Mouse (Mus musculus) megakaryocyte-erythroid progenitor cell, adult 5 weeks (primary cell): ENCODE results near the gene Hist1h3b. TPM values are rescaled to one million over a fixed set of nuclear protein-coding genes. Genes with fewer than 3 reads are reported as not detected.

ENCODE experiments used
- polyA plus RNA-seq: library from polyadenylated mRNA; stranded (reverse); fragments of >175 nt; gene quantifications from 2 replicates; pipeline ENCODE4 v1.2.3, GENCODE M21; 2012

The Hist1h3b gene
- 9.2 and 14.4 TPM in 2 replicates for polyA plus RNA-seq

DNA sequence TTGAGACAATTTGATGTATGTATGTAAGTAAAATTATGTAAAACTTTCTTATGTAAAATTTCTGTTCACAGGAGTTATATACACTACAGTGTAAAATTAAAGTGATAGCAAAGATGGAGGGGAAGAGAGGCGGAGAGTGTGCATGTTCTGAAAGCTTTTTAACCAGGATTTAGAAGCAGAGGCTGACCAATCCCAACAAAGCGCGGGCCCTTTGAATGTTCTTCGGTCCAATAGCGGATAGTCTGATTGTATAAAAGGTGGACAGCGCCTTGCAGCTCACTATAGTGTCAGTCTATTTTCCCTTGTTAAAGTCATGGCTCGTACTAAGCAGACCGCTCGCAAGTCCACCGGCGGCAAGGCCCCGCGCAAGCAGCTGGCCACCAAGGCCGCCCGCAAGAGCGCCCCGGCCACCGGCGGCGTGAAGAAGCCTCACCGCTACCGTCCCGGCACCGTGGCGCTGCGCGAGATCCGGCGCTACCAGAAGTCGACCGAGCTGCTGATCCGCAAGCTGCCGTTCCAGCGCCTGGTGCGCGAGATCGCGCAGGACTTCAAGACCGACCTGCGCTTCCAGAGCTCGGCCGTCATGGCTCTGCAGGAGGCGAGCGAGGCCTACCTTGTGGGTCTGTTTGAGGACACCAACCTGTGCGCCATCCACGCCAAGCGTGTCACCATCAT, at the start of gene Hist1h3b:
Gene Hist1h3b (plus strand): TSS at position 201 of the 675 bp plus-strand sequence.

DNA sequence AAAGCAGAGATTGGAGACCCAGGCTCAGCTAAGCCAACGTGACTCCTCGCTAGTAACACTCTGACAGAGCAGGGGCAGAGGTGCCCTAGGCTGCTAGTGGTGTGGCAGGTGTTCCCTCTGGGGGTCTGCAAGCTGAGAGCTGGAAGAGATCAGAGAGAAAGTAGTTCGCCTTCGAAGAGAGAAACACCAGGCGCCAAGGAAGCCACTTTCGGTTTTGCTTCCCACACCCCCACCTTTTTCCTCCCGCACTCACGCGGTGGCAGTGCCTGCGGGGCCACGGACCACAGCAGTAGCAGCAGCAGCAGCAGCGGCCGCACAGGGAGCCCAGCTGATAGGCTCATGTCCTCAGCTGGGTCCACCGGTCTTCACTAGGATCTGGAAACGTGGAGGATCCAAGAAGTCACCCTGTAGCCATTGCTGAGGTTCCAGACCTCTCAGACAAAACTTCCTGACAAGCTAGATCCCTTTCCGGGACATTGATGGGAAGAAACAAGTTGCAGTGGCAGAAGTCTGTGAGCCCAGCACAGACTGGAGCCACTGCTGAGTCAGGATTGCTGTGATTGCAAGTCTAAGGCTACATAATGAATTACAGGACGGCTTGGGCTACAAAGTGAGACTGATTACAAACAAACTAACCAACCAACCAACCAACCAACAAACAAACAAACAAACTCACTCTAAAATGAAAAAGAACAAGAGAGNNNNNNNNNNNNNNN, 41.5 kb upstream of the Hist1h3b start, which contains the start of gene Hfe:
Gene Hfe (minus strand): TSS at position 481 of the 716 bp plus-strand sequence.

DNA sequence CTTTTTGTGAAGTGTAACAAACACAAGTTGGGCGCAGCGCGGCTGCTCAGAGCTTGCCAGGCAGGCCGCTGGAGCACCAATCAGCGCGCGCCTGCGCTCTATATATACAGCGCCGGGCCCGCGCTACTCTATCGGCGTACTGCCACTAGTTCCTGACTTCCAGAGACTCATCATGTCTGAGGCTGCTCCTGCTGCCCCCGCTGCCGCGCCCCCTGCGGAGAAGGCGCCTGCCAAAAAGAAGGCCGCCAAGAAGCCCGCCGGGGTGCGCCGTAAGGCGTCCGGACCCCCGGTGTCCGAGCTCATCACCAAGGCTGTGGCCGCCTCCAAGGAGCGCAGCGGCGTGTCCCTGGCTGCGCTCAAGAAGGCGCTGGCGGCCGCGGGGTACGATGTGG, 13.4 kb upstream of the Hist1h3b start, which contains the start of gene Hist1h1c:
Gene Hist1h1c (plus strand): TSS at position 132 of the 392 bp plus-strand sequence.

DNA sequence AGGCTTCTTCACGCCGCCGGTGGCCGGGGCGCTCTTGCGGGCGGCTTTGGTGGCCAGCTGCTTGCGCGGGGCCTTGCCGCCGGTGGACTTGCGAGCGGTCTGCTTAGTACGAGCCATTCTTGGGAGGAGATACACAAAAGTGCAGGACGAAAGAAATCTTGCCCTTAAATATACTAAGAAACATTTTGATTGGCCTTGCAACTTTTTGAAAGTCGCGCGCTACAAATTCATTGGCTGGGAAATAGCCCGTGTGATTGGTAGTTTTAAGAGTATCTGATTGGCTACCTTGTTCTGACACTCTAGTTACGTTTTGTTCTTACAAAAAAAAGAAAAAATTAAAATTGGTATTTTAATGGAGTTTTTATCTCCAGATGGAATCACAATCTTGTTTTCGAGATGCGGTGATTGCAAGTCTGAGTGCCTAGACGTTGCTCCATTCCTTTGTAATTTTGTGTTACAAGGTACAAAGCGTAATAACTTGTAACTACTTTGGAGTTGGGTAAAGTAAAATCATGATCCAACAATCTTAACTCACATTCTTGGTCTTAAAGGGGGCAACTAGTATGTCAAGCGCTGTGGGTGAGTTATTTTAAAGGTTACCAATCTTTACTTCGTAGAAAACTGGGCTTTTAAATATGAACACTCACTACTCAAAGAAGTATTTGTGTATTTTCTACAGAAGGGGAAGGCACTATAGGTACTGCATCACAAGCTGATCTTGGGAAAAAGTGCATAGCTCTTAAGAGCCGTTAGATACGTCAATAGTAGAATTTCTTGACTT, 6.5 kb upstream of the Hist1h3b start, which contains the start of gene Hist1h3c:
Gene Hist1h3c (minus strand): TSS at position 222 of the 781 bp plus-strand sequence.

DNA sequence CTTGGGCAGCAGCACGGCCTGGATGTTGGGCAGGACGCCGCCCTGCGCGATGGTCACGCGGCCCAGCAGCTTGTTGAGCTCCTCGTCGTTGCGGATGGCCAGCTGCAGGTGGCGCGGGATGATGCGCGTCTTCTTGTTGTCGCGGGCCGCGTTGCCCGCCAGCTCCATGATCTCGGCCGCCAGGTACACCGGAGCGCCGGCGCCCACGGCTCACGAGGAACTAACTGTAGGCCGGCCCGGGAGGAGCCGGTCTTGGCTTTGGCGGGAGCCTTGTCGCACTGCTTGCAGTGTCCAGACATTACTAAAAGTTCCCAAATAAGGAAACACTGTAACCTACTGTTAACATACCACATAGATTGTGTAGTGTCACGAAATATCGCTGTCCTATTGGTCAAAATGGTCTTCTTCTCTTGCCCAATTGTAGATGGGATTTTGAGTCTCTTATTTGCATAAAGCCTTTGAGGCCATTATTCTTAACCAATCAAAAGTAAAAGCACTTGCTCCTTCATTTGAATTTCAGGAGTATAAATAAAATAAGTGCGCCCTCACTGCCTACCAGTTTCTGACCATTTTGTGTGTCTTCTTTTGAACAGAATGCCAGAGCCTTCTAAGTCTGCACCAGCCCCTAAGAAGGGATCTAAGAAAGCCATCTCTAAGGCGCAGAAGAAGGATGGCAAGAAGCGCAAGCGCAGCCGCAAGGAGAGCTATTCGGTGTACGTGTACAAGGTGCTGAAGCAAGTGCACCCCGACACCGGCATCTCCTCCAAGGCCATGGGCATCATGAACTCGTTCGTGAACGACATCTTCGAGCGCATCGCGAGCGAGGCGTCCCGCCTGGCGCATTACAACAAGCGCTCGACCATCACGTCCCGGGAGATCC, 5.6 kb upstream of the Hist1h3b start, which contains the start of gene Hist1h2bb:
Gene Hist1h2bb (plus strand): TSS at position 534 of the 880 bp plus-strand sequence.

DNA sequence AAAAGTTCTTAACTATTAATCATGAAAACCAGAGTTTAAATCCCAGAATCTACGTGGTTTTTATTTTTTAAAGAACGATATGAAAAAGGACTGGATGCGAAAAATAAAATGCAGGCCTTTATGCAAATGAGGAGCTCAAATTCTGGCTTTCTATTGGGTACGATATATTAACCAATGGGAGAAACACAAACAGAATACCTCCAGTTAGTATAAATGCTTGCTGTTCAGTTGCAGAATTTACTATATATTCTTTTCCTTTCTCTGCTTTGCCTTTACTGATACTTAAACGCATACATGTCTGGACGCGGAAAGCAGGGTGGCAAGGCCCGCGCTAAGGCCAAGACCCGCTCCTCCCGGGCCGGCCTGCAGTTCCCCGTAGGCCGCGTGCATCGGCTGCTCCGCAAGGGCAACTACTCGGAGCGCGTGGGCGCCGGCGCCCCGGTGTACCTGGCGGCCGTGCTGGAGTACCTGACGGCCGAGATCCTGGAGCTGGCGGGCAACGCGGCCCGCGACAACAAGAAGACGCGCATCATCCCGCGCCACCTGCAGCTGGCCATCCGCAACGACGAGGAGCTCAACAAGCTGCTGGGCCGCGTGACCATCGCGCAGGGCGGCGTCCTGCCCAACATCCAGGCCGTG, 1.1 kb upstream of the Hist1h3b start, which contains the start of gene Hist1h2ab:
Gene Hist1h2ab (plus strand): TSS at position 288 of the 639 bp plus-strand sequence.

DNA sequence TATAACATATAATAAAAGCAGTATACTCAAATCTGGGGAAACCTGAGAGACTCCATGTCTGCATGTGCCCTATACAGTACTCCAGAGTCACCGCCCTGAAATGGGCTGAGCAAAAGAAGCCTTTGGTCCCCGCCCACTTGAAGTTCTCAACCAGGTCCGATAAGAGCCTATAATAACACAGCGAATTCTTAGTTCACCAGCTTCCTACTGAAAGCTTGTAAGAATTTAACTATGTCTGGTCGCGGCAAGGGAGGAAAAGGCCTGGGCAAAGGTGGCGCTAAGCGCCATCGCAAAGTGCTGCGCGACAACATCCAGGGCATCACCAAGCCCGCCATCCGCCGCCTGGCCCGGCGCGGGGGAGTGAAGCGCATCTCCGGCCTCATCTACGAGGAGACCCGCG, 4.7 kb downstream of the Hist1h3b start, which contains the start of gene Hist1h4b:
Gene Hist1h4b (plus strand): TSS at position 224 of the 400 bp plus-strand sequence.

DNA sequence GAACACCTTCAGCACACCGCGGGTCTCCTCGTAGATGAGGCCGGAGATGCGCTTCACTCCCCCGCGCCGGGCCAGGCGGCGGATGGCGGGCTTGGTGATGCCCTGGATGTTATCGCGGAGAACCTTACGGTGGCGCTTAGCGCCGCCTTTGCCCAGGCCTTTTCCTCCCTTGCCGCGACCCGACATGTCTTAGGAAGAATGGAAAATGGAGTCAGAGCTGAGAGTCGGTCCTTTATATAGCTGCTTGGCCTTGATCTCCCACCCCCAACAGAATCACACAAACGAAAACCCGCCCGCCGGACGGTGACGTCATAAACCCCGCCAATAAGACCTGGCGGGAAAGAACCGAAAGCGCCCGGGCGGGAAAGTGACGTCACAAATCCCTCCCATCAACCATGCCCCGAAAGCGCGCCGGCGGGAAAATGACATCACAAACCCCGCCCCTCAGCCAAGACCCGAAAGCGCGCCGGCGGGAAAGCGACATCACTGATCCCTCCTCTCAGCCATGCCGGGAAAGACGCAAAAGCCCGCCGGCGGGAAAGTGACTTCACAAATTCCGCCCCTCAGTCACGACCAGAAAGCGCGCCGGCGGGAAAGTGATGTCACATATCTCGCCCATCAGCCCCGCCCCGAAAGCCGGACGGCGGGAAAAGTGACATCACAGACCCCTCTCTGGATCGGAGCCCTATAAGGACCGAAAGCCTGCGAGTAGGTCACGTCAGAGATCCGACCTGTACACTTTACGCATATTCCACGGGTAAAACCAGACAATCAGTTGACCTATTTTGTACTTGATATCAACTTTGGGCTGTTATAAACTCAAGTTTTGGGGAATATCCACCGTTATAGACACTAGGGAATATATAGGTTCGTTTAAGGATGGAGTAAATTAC, 9.2 kb downstream of the Hist1h3b start, which contains the start of gene Hist1h4a:
Gene Hist1h4a (minus strand): TSS at position 259 of the 893 bp plus-strand sequence.

DNA sequence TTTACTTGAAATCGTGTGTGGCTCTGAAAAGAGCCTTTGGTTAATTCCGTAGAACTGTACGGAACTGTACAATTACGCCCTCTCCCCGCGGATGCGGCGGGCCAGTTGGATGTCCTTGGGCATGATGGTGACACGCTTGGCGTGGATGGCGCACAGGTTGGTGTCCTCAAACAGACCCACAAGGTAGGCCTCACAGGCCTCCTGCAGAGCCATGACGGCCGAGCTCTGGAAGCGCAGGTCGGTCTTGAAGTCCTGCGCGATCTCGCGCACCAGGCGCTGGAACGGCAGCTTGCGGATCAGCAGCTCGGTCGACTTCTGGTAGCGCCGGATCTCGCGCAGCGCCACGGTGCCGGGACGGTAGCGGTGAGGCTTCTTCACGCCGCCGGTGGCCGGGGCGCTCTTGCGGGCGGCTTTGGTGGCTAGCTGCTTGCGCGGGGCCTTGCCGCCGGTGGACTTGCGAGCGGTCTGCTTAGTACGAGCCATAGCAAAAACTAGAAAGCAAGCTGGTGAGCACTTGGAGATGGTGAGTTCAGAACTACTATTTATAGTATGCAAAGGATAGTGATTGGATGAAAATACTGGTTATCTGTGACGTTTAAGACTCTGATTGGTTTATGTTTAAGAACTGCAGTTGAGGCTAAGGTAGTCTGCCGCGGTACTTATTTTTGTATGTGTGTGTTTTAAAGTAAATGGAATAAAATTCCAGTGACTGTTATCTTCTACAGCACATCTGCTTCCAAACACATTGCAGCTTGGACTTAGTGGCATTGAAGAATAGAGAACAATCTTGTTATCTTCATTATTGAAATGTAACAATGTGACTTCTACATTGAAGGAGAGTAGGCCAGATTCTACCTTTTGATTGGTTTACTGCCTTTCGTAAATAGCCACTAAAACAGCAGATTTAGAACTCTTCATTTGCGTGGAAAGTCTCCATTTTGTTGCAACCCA, 10.1 kb downstream of the Hist1h3b start, which contains the start of gene Hist1h3a:
Gene Hist1h3a (minus strand): TSS at position 516 of the 951 bp plus-strand sequence.

DNA sequence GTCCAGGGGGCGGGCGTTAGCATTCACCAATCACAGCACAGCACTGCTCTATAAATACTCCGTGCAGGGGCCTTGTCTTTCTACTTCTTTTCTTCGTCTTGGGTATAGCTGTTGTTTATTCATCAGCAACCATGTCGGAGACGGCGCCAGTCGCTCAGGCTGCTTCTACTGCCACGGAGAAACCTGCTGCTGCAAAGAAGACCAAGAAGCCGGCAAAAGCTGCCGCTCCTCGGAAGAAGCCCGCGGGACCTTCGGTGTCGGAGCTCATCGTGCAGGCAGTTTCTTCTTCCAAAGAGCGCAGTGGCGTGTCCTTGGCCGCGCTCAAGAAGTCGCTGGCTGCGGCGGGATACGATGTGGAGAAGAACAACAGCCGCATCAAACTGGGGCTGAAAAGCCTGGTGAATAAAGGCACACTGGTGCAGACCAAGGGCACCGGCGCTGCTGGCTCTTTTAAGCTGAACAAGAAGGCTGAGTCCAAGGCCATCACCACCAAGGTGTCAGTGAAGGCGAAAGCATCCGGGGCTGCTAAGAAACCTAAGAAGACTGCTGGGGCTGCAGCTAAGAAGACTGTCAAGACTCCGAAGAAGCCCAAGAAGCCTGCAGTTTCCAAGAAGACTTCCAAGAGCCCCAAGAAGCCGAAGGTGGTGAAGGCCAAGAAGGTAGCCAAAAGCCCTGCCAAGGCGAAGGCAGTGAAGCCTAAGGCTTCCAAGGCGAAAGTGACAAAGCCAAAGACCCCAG, 11.7 kb downstream of the Hist1h3b start, which contains the start of gene Hist1h1a:
Gene Hist1h1a (plus strand): TSS at position 81 of the 738 bp plus-strand sequence.

DNA sequence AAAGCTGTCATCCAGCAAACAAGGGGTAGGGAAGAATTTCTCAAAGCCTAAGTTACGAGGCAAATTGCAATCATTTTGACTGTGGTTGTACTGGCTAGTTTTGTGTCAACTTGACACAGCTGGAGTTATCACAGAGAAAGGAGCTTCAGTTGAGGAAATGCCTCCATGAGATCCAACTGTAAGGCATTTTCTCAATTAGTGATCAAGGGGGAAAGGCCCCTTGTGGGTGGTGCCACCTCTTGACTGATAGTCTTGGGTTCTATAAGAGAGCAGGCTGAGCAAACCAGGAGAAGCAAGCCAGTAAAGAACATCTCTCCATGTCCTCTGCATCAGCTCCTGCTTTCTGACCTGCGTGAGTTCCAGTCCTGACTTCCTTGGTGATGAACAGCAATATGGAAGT, 17.5 kb downstream of the Hist1h3b start, which contains the start of gene Trim38:
Gene Trim38 (plus strand): TSS at position 301 of the 400 bp plus-strand sequence.

Other genes starting within 250 kb of the Hist1h3b start
- 33.5 and 38.6 TPM in 2 replicates for gene Hist1h4h, start 221.2 kb upstream of the Hist1h3b start, polyA plus RNA-seq
- gene Hist1h2af, start 218.4 kb upstream of the Hist1h3b start, polyA plus RNA-seq = 81.4 and 86.9 TPM in 2 replicates
- 19.0 and 22.6 TPM in 2 replicates for gene Hist1h3g, start 216.8 kb upstream of the Hist1h3b start, polyA plus RNA-seq
- 2.5 and 3.3 TPM in 2 replicates for gene Hist1h2bh, start 208.9 kb upstream of the Hist1h3b start, polyA plus RNA-seq
- 5.5 and 6.8 TPM in 2 replicates for gene Hist1h3f, start 208.2 kb upstream of the Hist1h3b start, polyA plus RNA-seq
- gene Hist1h4f, start 200.6 kb upstream of the Hist1h3b start, polyA plus RNA-seq = 13.2 and 18.3 TPM in 2 replicates
- gene Hist1h1d, start 199.0 kb upstream of the Hist1h3b start, polyA plus RNA-seq = 0.77 and 1.7 TPM in 2 replicates
- gene Hist1h3e, start 189.9 kb upstream of the Hist1h3b start, polyA plus RNA-seq = 18.9 and 21.1 TPM in 2 replicates
- gene Hist1h2ae, start 181.0 kb upstream of the Hist1h3b start, polyA plus RNA-seq = 16.2 and 16.7 TPM in 2 replicates
- 46.4 and 66.4 TPM in 2 replicates for gene Hist1h2bg, start 180.9 kb upstream of the Hist1h3b start, polyA plus RNA-seq
- 3.1 and 11.2 TPM in 2 replicates for gene Hist1h2bf, start 178.1 kb upstream of the Hist1h3b start, polyA plus RNA-seq
- 5.5 and 5.7 TPM in 2 replicates for gene Hist1h2ad, start 177.9 kb upstream of the Hist1h3b start, polyA plus RNA-seq
- gene Hist1h3d, start 176.5 kb upstream of the Hist1h3b start, polyA plus RNA-seq = 6.4 and 7.1 TPM in 2 replicates
- 9.9 and 17.2 TPM in 2 replicates for gene Hist1h4d, start 170.7 kb upstream of the Hist1h3b start, polyA plus RNA-seq
- gene Hist1h2be, start 131.1 kb upstream of the Hist1h3b start, polyA plus RNA-seq = 0.79 and 1.1 TPM in 2 replicates
- 9.0 and 14.7 TPM in 2 replicates for gene Hist1h1e, start 129.7 kb upstream of the Hist1h3b start, polyA plus RNA-seq
- gene Hist1h2ac, start 68.3 kb upstream of the Hist1h3b start, polyA plus RNA-seq = 7.2 TPM in 2 replicates
- gene Hist1h2bc, start 68.1 kb upstream of the Hist1h3b start, polyA plus RNA-seq = 66.3 and 70.6 TPM in 2 replicates
- 0.27 TPM in 1 of 2 replicates, not detected in the other for gene Hist1h1t, start 56.5 kb upstream of the Hist1h3b start, polyA plus RNA-seq
- gene Hist1h4c, start 53.8 kb upstream of the Hist1h3b start, polyA plus RNA-seq = 4.5 and 10.6 TPM in 2 replicates
- 8.0 and 15.2 TPM in 2 replicates for gene Hfe, start 41.4 kb upstream of the Hist1h3b start, polyA plus RNA-seq
- 100 and 116 TPM in 2 replicates for gene Hist1h1c, start 13.5 kb upstream of the Hist1h3b start, polyA plus RNA-seq
- gene Hist1h3c, start 6.7 kb upstream of the Hist1h3b start, polyA plus RNA-seq = 20.1 and 23.0 TPM in 2 replicates
- 11.2 and 22.3 TPM in 2 replicates for gene Hist1h2bb, start 5.5 kb upstream of the Hist1h3b start, polyA plus RNA-seq
- 17.6 and 35.4 TPM in 2 replicates for gene Hist1h2ab, start 1.1 kb upstream of the Hist1h3b start, polyA plus RNA-seq
- 13.8 and 16.1 TPM in 2 replicates for gene Hist1h4b, start 4.7 kb downstream of the Hist1h3b start, polyA plus RNA-seq
- gene Hist1h4a, start 9.0 kb downstream of the Hist1h3b start, polyA plus RNA-seq = 16.8 and 23.1 TPM in 2 replicates
- 21.7 and 27.6 TPM in 2 replicates for gene Hist1h3a, start 10.1 kb downstream of the Hist1h3b start, polyA plus RNA-seq
- 1.2 and 3.7 TPM in 2 replicates for gene Hist1h1a, start 11.4 kb downstream of the Hist1h3b start, polyA plus RNA-seq
- gene Trim38, start 17.6 kb downstream of the Hist1h3b start, polyA plus RNA-seq = 0.08 TPM in 1 of 2 replicates, not detected in the other
- gene Slc17a2, start 54.7 kb downstream of the Hist1h3b start, polyA plus RNA-seq = not detected in 2 replicates
- not detected in 2 replicates for gene Slc17a3, start 87.2 kb downstream of the Hist1h3b start, polyA plus RNA-seq
- not detected in 2 replicates for gene Slc17a1, start 115.5 kb downstream of the Hist1h3b start, polyA plus RNA-seq
- 0.01 TPM in 1 of 2 replicates, not detected in the other for gene Slc17a4, start 162.7 kb downstream of the Hist1h3b start, polyA plus RNA-seq
- gene Hist1h2ba, start 181.9 kb downstream of the Hist1h3b start, polyA plus RNA-seq = not detected in 2 replicates
- gene Hist1h2aa, start 182.2 kb downstream of the Hist1h3b start, polyA plus RNA-seq = not detected in 2 replicates
- not detected in 2 replicates for gene Scgn, start 238.9 kb downstream of the Hist1h3b start, polyA plus RNA-seq